Mouse (Mus musculus): Measurements from ENCODE around the gene Smyd5.

DNA sequence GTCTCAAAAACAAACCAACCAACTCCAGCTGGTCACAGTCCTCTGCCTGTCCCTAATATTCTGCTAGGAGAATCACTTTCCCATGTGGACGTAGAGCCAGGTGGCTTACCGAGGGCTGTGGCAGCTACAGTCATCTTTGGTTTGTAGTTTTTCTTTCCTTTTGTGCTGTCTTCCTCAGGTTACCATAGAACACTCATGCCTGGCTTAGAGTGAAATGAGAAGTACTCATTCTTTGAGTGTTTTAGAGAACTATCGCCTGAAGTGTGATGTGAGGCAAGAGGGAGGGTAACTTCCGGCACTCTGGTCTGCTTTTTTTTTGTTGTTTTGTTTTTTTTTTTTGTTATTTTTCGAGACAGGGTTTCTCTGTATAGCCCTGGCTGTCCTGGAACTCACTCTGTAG lies 2.1 kb downstream of the Smyd5 start:
- TF ChIP-seq POLR2A (IDR thresholded peaks at IDR 0.05; ENCODE audit: low read depth, low read length), result no peak
- no peak for TF ChIP-seq CTCF (IDR thresholded peaks at IDR 0.05; ENCODE audit: borderline replicate concordance, insufficient read depth, low read length)

Data from embryonic fibroblast, embryonic 13.5 days (primary cell).